Mouse (Mus musculus) megakaryocyte-erythroid progenitor cell, adult 5-6 weeks (primary cell): ENCODE measurements around the gene Kcnj10. TPM values are rescaled to one million over a fixed set of nuclear protein-coding genes. Genes with fewer than 3 reads are reported as not detected.
A peak's percentile ranks its signal among the peaks of the same experiment; 100 is the strongest.

ENCODE experiments used
- ATAC-seq: replicated peaks from 2 replicates; pipeline ENCODE4 v1.8.0; 2016; ENCODE audit warnings: mild to moderate bottlenecking, inconsistent platforms; ENCODE audit not compliant: severe bottlenecking, poor library complexity, low FRiP score, low TSS enrichment
- total RNA-seq, 2 experiments: library from RNA; stranded (forward) in 1 of 2; stranded (reverse) in 1 of 2; fragments of 200-1000, 215-1000 nt in 1 of 2; fragments of >200 nt in 1 of 2; fragmentation: Nextera tagmentation in 1 of 2; gene quantifications; 2 replicates each; pipeline ENCODE4 v1.2.3; 2014 to 2017

Gene Kcnj10
- total RNA-seq (2014; fragmentation: Nextera tagmentation) (not detected in 2 replicates), total RNA-seq (2017) (0.15 and 0.75 TPM in 2 replicates)

GRCm38 (mm10) chr1:172340729-172341321 is at the start of gene Kcnj10:
Gene Kcnj10, plus strand, starts transcription at chr1:172341210.
- ATAC-seq, result peak; percentile 93

GRCm38 (mm10) chr1:172292880-172293279 is 48.1 kb upstream of the Kcnj10 start:
- no peak for ATAC-seq

GRCm38 (mm10) chr1:172293449-172293848 is 47.6 kb upstream of the Kcnj10 start:
- ATAC-seq, result no peak

GRCm38 (mm10) chr1:172295751-172296197 is 45.2 kb upstream of the Kcnj10 start:
- no peak for ATAC-seq

GRCm38 (mm10) chr1:172296816-172297510 is 44.0 kb upstream of the Kcnj10 start:
- ATAC-seq, result no peak

GRCm38 (mm10) chr1:172297611-172298537 is 43.1 kb upstream of the Kcnj10 start, which contains the start of gene Atp1a2:
Gene Atp1a2, minus strand, starts transcription at chr1:172298064.
- ATAC-seq, result no peak

GRCm38 (mm10) chr1:172299528-172299927 is 41.5 kb upstream of the Kcnj10 start:
- no peak for ATAC-seq

GRCm38 (mm10) chr1:172300247-172300646 is 40.8 kb upstream of the Kcnj10 start:
- ATAC-seq, result no peak

GRCm38 (mm10) chr1:172301180-172301579 is 39.8 kb upstream of the Kcnj10 start:
- ATAC-seq, result no peak

- no peak for ATAC-seq
Observed at GRCm38 (mm10) chr1:172302311-172302710, 38.7 kb upstream of the Kcnj10 start.

GRCm38 (mm10) chr1:172302851-172303250 is 38.2 kb upstream of the Kcnj10 start:
- no peak for ATAC-seq

GRCm38 (mm10) chr1:172304443-172304842 is 36.6 kb upstream of the Kcnj10 start:
- ATAC-seq, result peak; percentile 85

GRCm38 (mm10) chr1:172305153-172305552 is 35.9 kb upstream of the Kcnj10 start:
- ATAC-seq, result no peak

GRCm38 (mm10) chr1:172305635-172306034 is 35.4 kb upstream of the Kcnj10 start:
- ATAC-seq, result no peak

- ATAC-seq, result no peak
Observed at GRCm38 (mm10) chr1:172306196-172306595, 34.8 kb upstream of the Kcnj10 start.

GRCm38 (mm10) chr1:172306885-172307284 is 34.1 kb upstream of the Kcnj10 start:
- no peak for ATAC-seq

- no peak for ATAC-seq
Observed at GRCm38 (mm10) chr1:172307936-172308335, 33.1 kb upstream of the Kcnj10 start.

GRCm38 (mm10) chr1:172308409-172308808 is 32.6 kb upstream of the Kcnj10 start:
- ATAC-seq, result no peak

GRCm38 (mm10) chr1:172309699-172310398 is 31.2 kb upstream of the Kcnj10 start:
- ATAC-seq, result peak; percentile 66
